Mouse (Mus musculus): ENCODE results near the gene Ubiad1. TPM values are rescaled to one million over a fixed set of nuclear protein-coding genes. Genes with fewer than 3 reads are reported as not detected.

Ubiad1 gene
- polyA plus RNA-seq, 1 experiment: 22.6 TPM

DNA sequence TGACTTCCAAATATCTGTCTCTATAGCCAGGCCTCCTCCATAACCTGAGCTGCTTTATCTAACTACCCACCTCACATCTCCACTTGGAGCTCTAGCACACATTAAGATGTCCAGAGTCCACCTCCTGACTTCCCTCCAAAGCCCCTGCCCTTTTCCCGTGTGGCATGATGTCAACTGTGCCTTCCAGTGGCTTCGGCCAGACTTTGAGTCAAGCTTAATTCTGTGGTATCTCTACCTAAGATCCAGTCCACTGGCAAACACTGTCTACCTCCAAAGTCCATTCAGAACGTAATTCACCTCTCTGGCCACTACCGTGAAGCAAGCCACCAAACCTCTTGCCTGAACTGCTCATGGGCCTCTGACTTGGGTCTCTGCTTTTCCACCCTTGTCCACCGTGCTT is 2.6 kb downstream of the Ubiad1 start:
- no peak overlapping the region for H3K4me2 ChIP-seq (ENCODE audit: low read depth)

GRCm38 (mm10) chr4:148435657-148436330 is 8.8 kb downstream of the Ubiad1 start:
- H3K4me3 ChIP-seq: no peak overlapping the region

More for the DNA sequence above, 2.6 kb downstream of the Ubiad1 start:
- no peak overlapping the region for H3ac ChIP-seq (ENCODE audit: control insufficient read depth, insufficient read length)
- H3K27me3 ChIP-seq (ENCODE audit: control insufficient read depth, insufficient read depth, insufficient read length): no peaks in the 10 kb centered on the region
- no peak overlapping the region for H3K4me3 ChIP-seq
- peaks cover 22% of the 10 kb centered on the region for H3K79me2 ChIP-seq (ENCODE audit: control insufficient read depth, insufficient read depth)
- H3K36me3 ChIP-seq (ENCODE audit: control insufficient read depth, insufficient read depth): peaks cover 3% of the 10 kb centered on the region
- TF ChIP-seq SRF (IDR thresholded peaks at IDR 0.05; ENCODE audit: control insufficient read depth, insufficient read length, low read depth) (no peak), TCF12 (IDR thresholded peaks at IDR 0.05; ENCODE audit: insufficient read depth, poor library complexity, severe bottlenecking) (no peak), POLR2AphosphoS2 (IDR thresholded peaks at IDR 0.05; ENCODE audit: insufficient read length, low read depth) (no peak), CEBPB (IDR thresholded peaks at IDR 0.05; ENCODE audit: insufficient read depth, poor library complexity, severe bottlenecking) (no peak), MYOD1 (IDR thresholded peaks at IDR 0.05; ENCODE audit: control insufficient read depth in 1 of 3, insufficient read length in 2 of 3, low read depth in 2 of 3) (no peak), USF1 (IDR thresholded peaks at IDR 0.05; ENCODE audit: low read depth) (no peak), REST (IDR thresholded peaks at IDR 0.05; ENCODE audit: insufficient read depth, insufficient read length) (no peak), POLR2A (IDR thresholded peaks at IDR 0.05; ENCODE audit: insufficient read length, low read depth) (no peak), MYOG (IDR thresholded peaks at IDR 0.05; ENCODE audit: control insufficient read depth in 1 of 3, insufficient read depth in 1 of 3, insufficient read length in 2 of 3, low read depth in 2 of 3) (no peak), MAX (IDR thresholded peaks at IDR 0.05; ENCODE audit: low read depth) (no peak), TCF3 (IDR thresholded peaks at IDR 0.05; ENCODE audit: insufficient read length, low read depth) (no peak), E2F4 (IDR thresholded peaks at IDR 0.05; ENCODE audit: insufficient read depth) (no peak)

DNA sequence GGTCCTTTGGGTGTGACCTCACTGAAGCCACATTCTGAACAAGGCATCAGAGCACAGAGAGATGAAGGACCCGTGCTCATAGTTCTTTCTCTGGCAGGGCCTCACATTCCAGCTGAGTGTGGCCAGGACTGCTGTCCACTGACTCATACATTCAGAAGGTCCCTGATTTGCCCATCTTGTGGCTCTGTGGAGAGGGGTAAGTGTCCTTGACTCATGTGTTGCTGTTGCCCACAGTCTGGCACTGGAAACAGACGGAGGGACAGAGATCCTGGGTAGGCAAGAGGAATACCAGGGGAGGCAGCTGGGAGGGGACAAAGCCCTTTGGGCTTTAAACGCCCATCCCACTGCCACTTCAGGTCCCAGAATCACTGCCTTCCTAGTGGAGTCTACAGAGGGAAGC is 9.5 kb downstream of the Ubiad1 start:
- TF ChIP-seq POLR2AphosphoS2 (IDR thresholded peaks at IDR 0.05; ENCODE audit: insufficient read length, low read depth) (no peak), USF1 (IDR thresholded peaks at IDR 0.05; ENCODE audit: low read depth) (no peak), TCF12 (IDR thresholded peaks at IDR 0.05; ENCODE audit: insufficient read depth, poor library complexity, severe bottlenecking) (no peak), MYOD1 (IDR thresholded peaks at IDR 0.05; ENCODE audit: control insufficient read depth in 1 of 3, insufficient read length in 2 of 3, low read depth in 2 of 3) (no peak), MAX (IDR thresholded peaks at IDR 0.05; ENCODE audit: low read depth) (no peak), REST (IDR thresholded peaks at IDR 0.05; ENCODE audit: insufficient read depth, insufficient read length) (no peak), CEBPB (IDR thresholded peaks at IDR 0.05; ENCODE audit: insufficient read depth, poor library complexity, severe bottlenecking) (no peak)
- no peak overlapping the region for H3K4me2 ChIP-seq (ENCODE audit: low read depth)
- peaks cover under 1% of the 10 kb centered on the region for H3K36me3 ChIP-seq (ENCODE audit: control insufficient read depth, insufficient read depth)
- no peaks in the 10 kb centered on the region for H3K79me2 ChIP-seq (ENCODE audit: control insufficient read depth, insufficient read depth)
- H3ac ChIP-seq (ENCODE audit: control insufficient read depth, insufficient read length): no peak overlapping the region
- H3K4me3 ChIP-seq: no peak overlapping the region
- H3K27me3 ChIP-seq (ENCODE audit: control insufficient read depth, insufficient read depth, insufficient read length): no peaks in the 10 kb centered on the region

More at GRCm38 (mm10) chr4:148435657-148436330, 8.8 kb downstream of the Ubiad1 start:
- H3K4me2 ChIP-seq (ENCODE audit: low read depth): no peak overlapping the region
- no peaks in the 10 kb centered on the region for H3K79me2 ChIP-seq (ENCODE audit: control insufficient read depth, insufficient read depth)
- peaks cover 3% of the 10 kb centered on the region for H3K36me3 ChIP-seq (ENCODE audit: control insufficient read depth, insufficient read depth)
- TF ChIP-seq REST (IDR thresholded peaks at IDR 0.05; ENCODE audit: insufficient read depth, insufficient read length) (no peak), POLR2AphosphoS2 (IDR thresholded peaks at IDR 0.05; ENCODE audit: insufficient read length, low read depth) (no peak), TCF12 (IDR thresholded peaks at IDR 0.05; ENCODE audit: insufficient read depth, poor library complexity, severe bottlenecking) (no peak), MAX (IDR thresholded peaks at IDR 0.05; ENCODE audit: low read depth) (no peak), USF1 (IDR thresholded peaks at IDR 0.05; ENCODE audit: low read depth) (no peak), TCF3 (IDR thresholded peaks at IDR 0.05; ENCODE audit: insufficient read length, low read depth) (no peak)
- H3K27me3 ChIP-seq (ENCODE audit: control insufficient read depth, insufficient read depth, insufficient read length): no peaks in the 10 kb centered on the region
- no peak overlapping the region for H3ac ChIP-seq (ENCODE audit: control insufficient read depth, insufficient read length)

DNA sequence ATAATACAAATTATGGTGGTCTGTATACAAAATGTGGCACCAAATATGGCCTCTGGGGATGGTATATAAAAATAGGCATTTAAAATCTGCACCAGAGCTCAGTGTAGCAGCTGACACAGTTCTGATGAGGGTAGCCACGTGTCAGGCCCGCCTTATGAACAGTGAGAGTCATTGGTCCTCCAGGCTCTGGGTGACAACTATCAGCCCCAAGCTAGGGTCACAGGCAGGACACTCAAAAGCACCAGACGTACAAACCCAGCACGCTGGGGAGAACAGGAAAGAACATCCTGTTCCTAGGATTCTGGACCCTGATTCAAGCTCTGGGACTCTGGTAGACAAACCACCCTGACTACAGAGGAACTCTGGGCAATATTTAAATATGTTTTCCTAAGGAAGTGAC is 10.0 kb downstream of the Ubiad1 start:
- no peaks in the 10 kb centered on the region for H3K36me3 ChIP-seq (ENCODE audit: control insufficient read depth, insufficient read depth)
- H3K4me2 ChIP-seq (ENCODE audit: low read depth): no peak overlapping the region
- H3K4me3 ChIP-seq: no peak overlapping the region
- H3K79me2 ChIP-seq (ENCODE audit: control insufficient read depth, insufficient read depth): no peaks in the 10 kb centered on the region
- no peak overlapping the region for H3ac ChIP-seq (ENCODE audit: control insufficient read depth, insufficient read length)
- H3K27me3 ChIP-seq (ENCODE audit: control insufficient read depth, insufficient read depth, insufficient read length): no peaks in the 10 kb centered on the region
- TF ChIP-seq CEBPB (IDR thresholded peaks at IDR 0.05; ENCODE audit: insufficient read depth, poor library complexity, severe bottlenecking) (no peak), E2F4 (IDR thresholded peaks at IDR 0.05; ENCODE audit: insufficient read depth) (no peak), POLR2A (IDR thresholded peaks at IDR 0.05; ENCODE audit: insufficient read length, low read depth) (no peak), MYOD1 (IDR thresholded peaks at IDR 0.05; ENCODE audit: control insufficient read depth in 1 of 3, insufficient read length in 2 of 3, low read depth in 2 of 3) (no peak), REST (IDR thresholded peaks at IDR 0.05; ENCODE audit: insufficient read depth, insufficient read length) (no peak), POLR2AphosphoS2 (IDR thresholded peaks at IDR 0.05; ENCODE audit: insufficient read length, low read depth) (no peak), SRF (IDR thresholded peaks at IDR 0.05; ENCODE audit: control insufficient read depth, insufficient read length, low read depth) (no peak), MAX (IDR thresholded peaks at IDR 0.05; ENCODE audit: low read depth) (no peak), TCF3 (IDR thresholded peaks at IDR 0.05; ENCODE audit: insufficient read length, low read depth) (no peak), USF1 (IDR thresholded peaks at IDR 0.05; ENCODE audit: low read depth) (no peak), TCF12 (IDR thresholded peaks at IDR 0.05; ENCODE audit: insufficient read depth, poor library complexity, severe bottlenecking) (no peak), MYOG (IDR thresholded peaks at IDR 0.05; ENCODE audit: control insufficient read depth in 1 of 3, insufficient read depth in 1 of 3, insufficient read length in 2 of 3, low read depth in 2 of 3) (no peak)

DNA sequence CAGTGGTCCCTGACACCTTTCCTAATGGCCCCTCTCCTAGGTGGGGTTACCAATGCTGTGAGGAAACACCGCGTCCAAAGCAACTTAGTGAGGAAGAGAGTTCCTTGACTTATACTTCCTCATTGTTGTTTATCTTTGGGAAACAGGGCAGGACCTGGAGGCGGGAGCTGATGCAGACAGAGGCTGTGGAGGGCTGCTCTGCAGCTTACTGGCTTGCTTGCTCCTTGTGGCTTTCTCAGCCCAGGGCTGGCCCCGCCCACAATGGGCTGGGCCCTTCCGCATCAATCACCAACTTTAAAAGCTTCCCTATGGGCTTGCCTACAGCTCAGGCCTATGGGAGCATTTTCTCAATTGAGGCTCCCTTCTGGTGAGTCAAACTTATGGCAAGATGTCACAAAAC is 10.8 kb downstream of the Ubiad1 start:
- H3K79me2 ChIP-seq (ENCODE audit: control insufficient read depth, insufficient read depth): no peaks in the 10 kb centered on the region
- no peak overlapping the region for H3K4me2 ChIP-seq (ENCODE audit: low read depth)
- TF ChIP-seq SRF (IDR thresholded peaks at IDR 0.05; ENCODE audit: control insufficient read depth, insufficient read length, low read depth) (no peak), REST (IDR thresholded peaks at IDR 0.05; ENCODE audit: insufficient read depth, insufficient read length) (no peak), MYOG (IDR thresholded peaks at IDR 0.05; ENCODE audit: control insufficient read depth in 1 of 3, insufficient read depth in 1 of 3, insufficient read length in 2 of 3, low read depth in 2 of 3) (no peak), USF1 (IDR thresholded peaks at IDR 0.05; ENCODE audit: low read depth) (no peak), TCF3 (IDR thresholded peaks at IDR 0.05; ENCODE audit: insufficient read length, low read depth) (no peak), POLR2AphosphoS2 (IDR thresholded peaks at IDR 0.05; ENCODE audit: insufficient read length, low read depth) (no peak), CEBPB (IDR thresholded peaks at IDR 0.05; ENCODE audit: insufficient read depth, poor library complexity, severe bottlenecking) (no peak), TCF12 (IDR thresholded peaks at IDR 0.05; ENCODE audit: insufficient read depth, poor library complexity, severe bottlenecking) (no peak), MAX (IDR thresholded peaks at IDR 0.05; ENCODE audit: low read depth) (no peak), MYOD1 (IDR thresholded peaks at IDR 0.05; ENCODE audit: control insufficient read depth in 1 of 3, insufficient read length in 2 of 3, low read depth in 2 of 3) (no peak), POLR2A (IDR thresholded peaks at IDR 0.05; ENCODE audit: insufficient read length, low read depth) (no peak), E2F4 (IDR thresholded peaks at IDR 0.05; ENCODE audit: insufficient read depth) (no peak)
- no peak overlapping the region for H3ac ChIP-seq (ENCODE audit: control insufficient read depth, insufficient read length)
- no peaks in the 10 kb centered on the region for H3K27me3 ChIP-seq (ENCODE audit: control insufficient read depth, insufficient read depth, insufficient read length)
- no peak overlapping the region for H3K4me3 ChIP-seq
- no peaks in the 10 kb centered on the region for H3K36me3 ChIP-seq (ENCODE audit: control insufficient read depth, insufficient read depth)
